Mouse (Mus musculus) testis, adult 2 months (tissue): ENCODE data around the gene Cd300e.

Experiments
- CTCF ChIP-seq: fragments of 200-500 bp; IDR thresholded peaks from 2 replicates; pipeline ENCODE4 v1.5.1; 2012; ENCODE audit warnings: low read depth, mild to moderate bottlenecking, inconsistent platforms, low read length, moderate library complexity; ENCODE audit not compliant: control insufficient read depth, insufficient read depth, insufficient replicate concordance
- POLR2A ChIP-seq: fragments of 200-500 bp; IDR thresholded peaks from 2 replicates; pipeline ENCODE4 v1.6.1; 2012; ENCODE audit warnings: low read depth, mild to moderate bottlenecking, inconsistent platforms, low read length, moderate library complexity; ENCODE audit not compliant: control insufficient read depth

- no peak for TF ChIP-seq POLR2A
- TF ChIP-seq CTCF: no peak
Measured at GRCm38 (mm10) chr11:115054537-115054936, 7.4 kb downstream of the Cd300e start.
